Mouse (Mus musculus) spleen, adult 2 months (tissue): ENCODE measurements around the gene Ttc30a2.

Experiments
- CTCF ChIP-seq: fragments of 200-500 bp; IDR thresholded peaks from 2 replicates; pipeline ENCODE4 v1.5.1; 2011; ENCODE audit warnings: mild to moderate bottlenecking, inconsistent platforms; ENCODE audit not compliant: insufficient read depth, insufficient read length, insufficient replicate concordance; ENCODE audit errors: extremely low read depth
- POLR2A ChIP-seq: fragments of 200-500 bp; IDR thresholded peaks from 2 replicates; pipeline ENCODE4 v1.6.1; 2011; ENCODE audit warnings: low read depth, low read length, inconsistent platforms

DNA sequence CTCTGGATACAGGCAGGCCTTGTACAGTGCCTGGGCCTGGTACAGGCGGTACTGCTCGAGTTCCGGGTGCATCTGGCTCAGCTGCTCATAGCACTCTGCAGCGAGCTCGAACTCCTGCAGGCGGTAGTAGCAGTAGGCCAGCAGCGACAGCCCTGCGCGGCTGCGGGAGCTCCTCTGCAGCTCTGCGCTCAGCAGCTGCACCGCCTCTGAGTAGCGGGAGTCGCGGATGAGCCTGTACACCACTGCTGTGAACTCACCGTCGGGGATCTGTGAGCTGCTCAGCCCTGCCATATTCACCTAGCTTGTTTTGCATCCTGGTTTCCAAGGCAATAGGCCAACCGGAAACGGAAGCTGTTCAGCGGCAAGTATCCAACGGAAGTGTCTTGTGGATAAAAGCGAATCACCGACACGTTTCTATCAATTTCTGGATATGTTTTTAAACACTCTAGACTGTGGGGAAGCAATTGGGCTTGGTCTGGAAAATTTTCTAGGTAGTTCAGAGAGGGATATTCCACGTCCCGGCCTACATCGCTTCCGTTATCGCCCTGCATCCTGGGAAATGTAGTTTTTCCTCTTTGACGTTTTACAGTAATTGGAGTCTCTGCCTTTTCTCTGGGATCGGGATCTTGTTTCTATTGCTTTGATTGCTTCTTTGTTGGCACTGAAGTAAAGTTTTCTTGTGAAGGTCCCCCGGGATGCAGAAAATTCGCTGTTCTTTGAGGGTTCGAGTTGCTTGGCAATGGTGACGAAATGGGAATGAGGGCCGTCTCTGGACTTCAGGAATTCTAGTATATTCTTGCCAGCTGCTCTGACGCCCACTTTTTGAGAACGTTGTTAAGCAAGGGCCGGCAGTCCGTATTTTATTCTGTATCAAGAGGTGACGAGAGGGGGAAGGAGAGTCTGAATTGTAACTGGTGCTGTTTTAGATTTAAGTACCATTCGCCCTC lies 39.6 kb downstream of the Ttc30a2 start, which contains the start of gene Ttc30b:
- TF ChIP-seq POLR2A: no peak
- TF ChIP-seq CTCF: no peak
